Mouse (Mus musculus) lung, postnatal 0 days (tissue): Measurements from ENCODE around the gene Mrpl54.

Source experiments
- CTCF ChIP-seq: IDR thresholded peaks from 2 replicates; pipeline ENCODE4 v1.5.1; 2016; ENCODE audit warnings: antibody characterized with exemption, mild to moderate bottlenecking
- EP300 ChIP-seq: IDR thresholded peaks from 2 replicates; pipeline ENCODE4 v1.6.1; 2016; ENCODE audit warnings: antibody characterized with exemption, mild to moderate bottlenecking, control low read depth

- TF ChIP-seq EP300 = no peak
- peak; percentile 21; the same call in 1 of the 2 replicates for TF ChIP-seq CTCF
Measured at GRCm38 (mm10) chr10:81252424-81253419, 14.0 kb downstream of the Mrpl54 start, which contains the start of gene Matk.
